Mouse (Mus musculus): Measurements from ENCODE around the gene Tfap4. TPM values are rescaled to one million over a fixed set of nuclear protein-coding genes. Genes with fewer than 3 reads are reported as not detected.
A peak's percentile ranks its signal among the peaks of the same experiment; 100 is the strongest.

Tfap4 gene
- polyA plus RNA-seq, 1 experiment from 2014 or later: 27.2 TPM

DNA sequence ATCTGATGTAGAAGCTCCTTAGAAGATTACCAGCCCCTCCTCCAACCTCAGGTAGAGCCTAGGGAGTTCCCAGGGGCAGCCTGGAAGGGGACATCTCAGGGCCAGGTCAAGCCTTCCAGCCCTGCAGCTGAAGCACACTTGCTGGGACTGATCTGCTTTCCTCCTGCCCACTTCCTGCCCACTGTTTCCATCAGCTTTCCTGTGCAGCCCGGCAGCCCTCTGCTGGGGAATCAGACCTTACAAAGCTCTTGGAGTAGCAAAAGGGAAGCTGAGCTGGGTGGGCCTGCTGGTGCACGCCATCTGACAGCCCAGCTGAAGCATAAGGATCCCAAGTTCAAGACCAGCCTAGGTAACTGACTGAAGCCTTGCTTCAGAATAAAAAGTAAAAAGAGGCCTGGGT is 17.2 kb upstream of the Tfap4 start:
- Histone ChIP-seq H3K4me1 (ENCODE audit: control insufficient read depth, insufficient read depth, low read length) (no peaks in the 10 kb centered on the region), H3K4me3 (ENCODE audit: low read depth, low read length) (no peak overlapping the region), H3K27ac (replicated peaks; ENCODE audit: low read depth, low read length) (no peak overlapping the region), H3K4me2 (ENCODE audit: low read depth, low read length) (no peak overlapping the region), H3K27me3 (ENCODE audit: control insufficient read depth, insufficient read depth, low read length) (no peaks in the 10 kb centered on the region), H3K9ac (replicated peaks; ENCODE audit: low read length) (no peak overlapping the region), H3K36me3 (replicated peaks; ENCODE audit: control insufficient read depth, insufficient read depth, low read depth, low read length) (no peaks in the 10 kb centered on the region), H3K9me3 (replicated peaks; ENCODE audit: control insufficient read depth, low read length) (no peaks in the 10 kb centered on the region)
- DNase-seq (ENCODE audit: low spot score) (no peak), ATAC-seq (replicated peaks; ENCODE audit: insufficient number of reproducible peaks, low FRiP score, low TSS enrichment, low read depth) (no peak)
- WGBS: 41% methylated on average over 2 of the region's 2 CpGs

DNA sequence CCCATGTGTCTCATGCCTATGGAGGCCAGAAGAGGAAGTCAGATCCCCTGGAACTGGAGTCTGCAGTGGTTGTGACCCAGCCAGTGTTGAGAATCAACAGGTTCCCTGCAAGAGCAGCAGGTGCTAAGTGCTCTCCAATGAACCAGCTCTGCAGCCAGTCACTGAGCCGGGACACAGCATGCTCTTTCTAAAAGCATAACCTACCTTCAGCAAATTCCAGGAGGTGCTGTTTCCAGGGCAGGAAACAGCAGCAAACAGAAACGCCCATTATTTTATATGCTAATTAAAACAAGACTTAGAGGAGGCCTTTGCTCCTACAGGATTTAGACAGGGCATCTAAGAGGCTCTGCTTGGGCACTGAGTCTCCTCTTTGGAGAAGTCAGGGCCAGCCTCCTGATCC is 16.4 kb upstream of the Tfap4 start:
- DNase-seq (ENCODE audit: low spot score): no peak
- ATAC-seq (replicated peaks; ENCODE audit: insufficient number of reproducible peaks, low FRiP score, low TSS enrichment, low read depth): no peak
- H3K9ac ChIP-seq (replicated peaks; ENCODE audit: low read length): no peak overlapping the region
- no peak overlapping the region for H3K4me2 ChIP-seq (ENCODE audit: low read depth, low read length)
- no peak overlapping the region for H3K27ac ChIP-seq (replicated peaks; ENCODE audit: low read depth, low read length)
- H3K27me3 ChIP-seq (ENCODE audit: control insufficient read depth, insufficient read depth, low read length): no peaks in the 10 kb centered on the region
- no peak overlapping the region for H3K4me3 ChIP-seq (ENCODE audit: low read depth, low read length)
- no peaks in the 10 kb centered on the region for H3K36me3 ChIP-seq (replicated peaks; ENCODE audit: control insufficient read depth, insufficient read depth, low read depth, low read length)
- H3K4me1 ChIP-seq (ENCODE audit: control insufficient read depth, insufficient read depth, low read length): peaks cover under 1% of the 10 kb centered on the region; the same call in 1 of the 2 replicates
- no peaks in the 10 kb centered on the region for H3K9me3 ChIP-seq (replicated peaks; ENCODE audit: control insufficient read depth, low read length)
- 42% methylated on average over 2 of the region's 2 CpGs for WGBS

DNA sequence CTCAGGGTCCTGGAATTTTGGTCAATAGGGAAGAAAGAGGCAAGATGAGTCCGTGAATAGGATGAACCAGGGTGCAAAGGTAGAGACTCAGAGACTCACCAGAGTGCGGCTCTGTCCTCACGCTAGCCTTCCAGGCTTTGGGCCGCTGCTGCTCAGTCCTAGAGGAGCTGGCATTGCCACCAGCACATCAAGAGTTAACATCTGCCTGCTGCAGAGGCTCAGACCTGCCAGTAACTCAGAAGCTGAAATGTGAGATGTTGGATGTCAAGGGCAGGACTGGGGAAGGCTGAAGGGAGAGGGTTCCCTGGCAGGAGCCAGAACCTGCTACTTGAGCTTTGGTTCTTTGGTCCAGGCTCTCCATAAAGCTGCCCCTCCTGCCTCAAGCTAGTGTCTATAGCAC is 11.1 kb upstream of the Tfap4 start:
- Histone ChIP-seq H3K4me2 (ENCODE audit: low read depth, low read length) (no peak overlapping the region), H3K9me3 (replicated peaks; ENCODE audit: control insufficient read depth, low read length) (no peaks in the 10 kb centered on the region), H3K27ac (replicated peaks; ENCODE audit: low read depth, low read length) (no peak overlapping the region), H3K9ac (replicated peaks; ENCODE audit: low read length) (no peak overlapping the region), H3K4me1 (ENCODE audit: control insufficient read depth, insufficient read depth, low read length) (peaks cover 2% of the 10 kb centered on the region; the same call in 1 of the 2 replicates), H3K36me3 (replicated peaks; ENCODE audit: control insufficient read depth, insufficient read depth, low read depth, low read length) (no peaks in the 10 kb centered on the region), H3K4me3 (ENCODE audit: low read depth, low read length) (no peak overlapping the region), H3K27me3 (ENCODE audit: control insufficient read depth, insufficient read depth, low read length) (no peaks in the 10 kb centered on the region)
- ATAC-seq (replicated peaks; ENCODE audit: insufficient number of reproducible peaks, low FRiP score, low TSS enrichment, low read depth) (peak; percentile 73), DNase-seq (ENCODE audit: low spot score) (peak; percentile 66)
- WGBS: 53% methylated on average over 4 of the region's 4 CpGs

DNA sequence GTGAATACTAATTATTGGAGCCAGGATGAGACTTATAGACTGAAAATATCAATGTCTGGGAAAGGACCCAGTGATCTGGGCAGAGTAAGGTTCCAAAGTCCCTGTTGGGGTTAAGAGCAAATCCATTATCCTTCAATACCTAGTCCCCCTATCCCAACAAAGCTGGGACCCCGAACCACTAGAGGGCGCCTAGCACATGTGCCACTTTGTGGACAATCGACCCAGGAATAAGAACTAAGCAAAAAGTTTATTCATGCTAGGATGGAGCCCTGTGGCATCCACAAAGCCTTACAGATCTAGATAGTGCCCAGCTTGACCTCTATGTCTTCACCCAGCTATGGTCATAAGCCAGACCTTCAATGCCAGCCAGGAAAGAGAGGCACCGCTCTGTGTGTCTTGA is 8.3 kb upstream of the Tfap4 start:
- Histone ChIP-seq H3K4me2 (ENCODE audit: low read depth, low read length) (no peak overlapping the region), H3K36me3 (replicated peaks; ENCODE audit: control insufficient read depth, insufficient read depth, low read depth, low read length) (no peaks in the 10 kb centered on the region), H3K9me3 (replicated peaks; ENCODE audit: control insufficient read depth, low read length) (no peaks in the 10 kb centered on the region), H3K27me3 (ENCODE audit: control insufficient read depth, insufficient read depth, low read length) (no peaks in the 10 kb centered on the region), H3K4me3 (ENCODE audit: low read depth, low read length) (no peak overlapping the region), H3K27ac (replicated peaks; ENCODE audit: low read depth, low read length) (no peak overlapping the region), H3K4me1 (ENCODE audit: control insufficient read depth, insufficient read depth, low read length) (peaks cover 2% of the 10 kb centered on the region; the same call in 1 of the 2 replicates), H3K9ac (replicated peaks; ENCODE audit: low read length) (no peak overlapping the region)
- WGBS: 20% methylated on average over 4 of the region's 4 CpGs
- DNase-seq (ENCODE audit: low spot score) (peak; percentile 96), ATAC-seq (replicated peaks; ENCODE audit: insufficient number of reproducible peaks, low FRiP score, low TSS enrichment, low read depth) (no peak)

DNA sequence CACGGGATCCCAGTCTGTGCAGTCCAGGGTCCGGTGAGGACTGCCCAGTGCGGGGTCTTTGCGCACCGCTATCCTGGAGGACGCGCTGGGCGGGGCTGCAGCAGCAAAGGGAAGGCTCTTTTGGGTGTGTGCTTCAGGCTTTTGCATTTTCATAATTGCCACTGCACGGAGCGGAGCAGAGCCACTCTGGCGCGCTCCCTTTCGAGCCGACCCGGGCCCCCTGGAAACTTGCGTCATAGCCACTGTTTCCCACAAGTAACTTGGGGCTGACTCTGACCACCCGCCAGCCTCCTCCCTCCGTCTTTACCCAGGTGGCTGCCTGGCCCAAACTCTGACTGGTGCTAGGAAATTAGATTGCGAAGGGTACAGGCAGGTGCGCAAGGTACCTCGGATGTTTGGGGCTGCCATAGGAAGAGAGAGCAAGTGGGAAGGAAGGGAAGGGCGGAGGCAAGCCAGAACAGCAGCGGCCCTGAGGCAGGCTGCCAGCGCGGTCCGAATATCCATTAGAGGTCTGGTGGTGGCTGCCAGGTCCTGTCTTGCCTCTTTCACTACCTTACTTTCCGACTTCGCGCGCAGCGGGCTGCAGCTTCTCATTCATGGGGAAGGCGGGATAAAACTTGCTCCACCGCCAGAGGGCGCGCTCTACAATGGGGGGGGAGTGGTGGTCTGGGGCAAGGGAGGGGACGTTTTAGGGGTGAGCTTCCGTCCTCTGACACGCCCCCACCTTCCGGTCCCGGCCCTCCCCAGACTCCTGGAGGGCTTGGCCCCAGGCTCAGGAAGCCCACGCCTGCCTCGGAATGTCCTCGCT is 695 bp upstream of the Tfap4 start:
- peak overlapping the region; percentile 85 for H3K4me2 ChIP-seq (ENCODE audit: low read depth, low read length)
- H3K9ac ChIP-seq (replicated peaks; ENCODE audit: low read length): peak overlapping the region; percentile 88
- H3K36me3 ChIP-seq (replicated peaks; ENCODE audit: control insufficient read depth, insufficient read depth, low read depth, low read length): no peaks in the 10 kb centered on the region
- no peaks in the 10 kb centered on the region for H3K27me3 ChIP-seq (ENCODE audit: control insufficient read depth, insufficient read depth, low read length)
- ATAC-seq (replicated peaks; ENCODE audit: insufficient number of reproducible peaks, low FRiP score, low TSS enrichment, low read depth) (peak; percentile 62), DNase-seq (ENCODE audit: low spot score) (peak; percentile 72)
- peaks cover 4% of the 10 kb centered on the region; the same call in 1 of the 2 replicates for H3K4me1 ChIP-seq (ENCODE audit: control insufficient read depth, insufficient read depth, low read length)
- H3K9me3 ChIP-seq (replicated peaks; ENCODE audit: control insufficient read depth, low read length): no peaks in the 10 kb centered on the region
- H3K4me3 ChIP-seq (ENCODE audit: low read depth, low read length): peak overlapping the region; percentile 82
- WGBS: 2% methylated on average over 43 of the region's 43 CpGs
- H3K27ac ChIP-seq (replicated peaks; ENCODE audit: low read depth, low read length): peak overlapping the region; percentile 92

DNA sequence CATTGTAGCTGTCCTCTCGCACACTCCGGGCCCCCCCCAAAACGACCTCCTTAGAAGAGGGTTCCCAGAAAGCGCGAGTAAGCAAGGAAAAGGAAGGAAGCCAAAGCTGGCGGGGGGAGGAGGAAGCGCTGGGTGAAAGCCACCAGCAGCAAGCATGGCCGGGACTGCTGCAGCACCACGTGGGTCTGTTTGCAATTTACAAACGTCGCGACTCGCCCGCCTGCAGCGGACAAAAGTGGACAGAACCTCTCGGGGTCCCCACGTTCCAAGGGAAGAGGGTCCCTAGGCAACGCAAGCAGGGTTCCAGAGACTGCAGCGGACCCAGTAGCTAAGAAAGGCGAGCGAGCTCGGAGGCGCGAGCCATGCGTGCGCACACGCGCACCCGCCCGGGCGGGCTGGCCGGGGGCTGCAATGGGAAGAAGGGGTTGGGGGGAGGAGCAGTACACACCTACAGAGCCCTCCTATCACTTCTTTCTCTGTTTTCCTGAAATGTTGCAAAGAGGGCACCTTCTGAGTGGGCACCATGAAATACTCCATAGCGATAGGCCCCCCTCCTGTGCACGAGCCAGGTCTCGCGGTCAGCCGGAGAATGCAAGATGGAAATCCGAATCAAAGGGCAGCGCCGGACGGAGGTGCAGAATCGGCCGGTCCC is 548 bp downstream of the Tfap4 start:
- Histone ChIP-seq H3K27ac (replicated peaks; ENCODE audit: low read depth, low read length) (peak overlapping the region; percentile 92), H3K4me2 (ENCODE audit: low read depth, low read length) (peak overlapping the region; percentile 85), H3K9me3 (replicated peaks; ENCODE audit: control insufficient read depth, low read length) (no peaks in the 10 kb centered on the region), H3K9ac (replicated peaks; ENCODE audit: low read length) (peak overlapping the region; percentile 88), H3K36me3 (replicated peaks; ENCODE audit: control insufficient read depth, insufficient read depth, low read depth, low read length) (no peaks in the 10 kb centered on the region), H3K4me1 (ENCODE audit: control insufficient read depth, insufficient read depth, low read length) (peaks cover 4% of the 10 kb centered on the region; the same call in 1 of the 2 replicates), H3K4me3 (ENCODE audit: low read depth, low read length) (peak overlapping the region; percentile 82), H3K27me3 (ENCODE audit: control insufficient read depth, insufficient read depth, low read length) (no peaks in the 10 kb centered on the region)
- ATAC-seq (replicated peaks; ENCODE audit: insufficient number of reproducible peaks, low FRiP score, low TSS enrichment, low read depth) (peak; percentile 9), DNase-seq (ENCODE audit: low spot score) (peak; percentile 69)
- 0% methylated on average over 43 of the region's 43 CpGs for WGBS

DNA sequence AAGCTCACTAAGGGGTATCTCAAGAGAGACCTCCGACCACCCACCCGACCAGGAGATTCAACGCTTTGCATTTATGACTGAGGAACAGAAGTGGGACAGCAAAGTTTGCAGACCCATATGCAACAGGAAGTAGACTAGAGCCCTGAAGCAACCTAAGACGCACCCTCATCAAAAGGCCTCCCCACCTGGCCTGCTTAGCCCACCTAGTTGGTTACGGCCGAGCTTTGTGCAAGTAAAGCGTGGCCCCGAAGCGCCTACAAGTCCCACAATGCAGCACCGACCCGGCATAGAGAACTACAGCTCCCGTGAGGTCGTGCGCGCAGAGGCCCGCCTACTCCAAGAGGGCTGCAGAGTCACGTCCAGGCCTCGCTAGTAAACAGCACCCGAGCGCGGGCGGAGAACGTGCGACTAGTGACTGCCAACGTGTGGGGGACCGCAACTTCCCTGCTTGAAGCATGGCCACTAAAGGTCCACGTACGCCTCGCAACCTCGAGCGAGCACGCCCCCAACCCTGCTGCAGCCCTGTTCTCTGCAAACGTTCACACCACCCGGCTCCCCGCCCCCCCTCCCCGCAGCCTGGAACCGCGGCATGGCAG is 1.2 kb downstream of the Tfap4 start:
- ATAC-seq (replicated peaks; ENCODE audit: insufficient number of reproducible peaks, low FRiP score, low TSS enrichment, low read depth) (peak; percentile 89), DNase-seq (ENCODE audit: low spot score) (peak; percentile 95)
- WGBS: under 1% methylated on average over 38 of the region's 38 CpGs
- Histone ChIP-seq H3K4me1 (ENCODE audit: control insufficient read depth, insufficient read depth, low read length) (peaks cover 6% of the 10 kb centered on the region), H3K36me3 (replicated peaks; ENCODE audit: control insufficient read depth, insufficient read depth, low read depth, low read length) (no peaks in the 10 kb centered on the region), H3K27ac (replicated peaks; ENCODE audit: low read depth, low read length) (peak overlapping the region; percentile 92), H3K4me3 (ENCODE audit: low read depth, low read length) (peak overlapping the region; percentile 82), H3K9ac (replicated peaks; ENCODE audit: low read length) (peak overlapping the region; percentile 88), H3K27me3 (ENCODE audit: control insufficient read depth, insufficient read depth, low read length) (no peaks in the 10 kb centered on the region), H3K9me3 (replicated peaks; ENCODE audit: control insufficient read depth, low read length) (no peaks in the 10 kb centered on the region), H3K4me2 (ENCODE audit: low read depth, low read length) (peak overlapping the region; percentile 85)

All from embryonic facial prominence, embryonic 11.5 days (tissue).